Mouse (Mus musculus): ENCODE data around the gene Cyp1a2.

Gene Cyp1a2

GRCm38 (mm10) chr9:57646551-57647103 lies 36.9 kb downstream of the Cyp1a2 start:
- peak; percentile 66 for DNase-seq (ENCODE audit: low read depth)

GRCm38 (mm10) chr9:57644944-57645893 lies 38.3 kb downstream of the Cyp1a2 start:
- DNase-seq (ENCODE audit: low read depth) = peak; percentile 78

- DNase-seq (ENCODE audit: low read depth) = no peak
These were observed 39.0 kb downstream of the Cyp1a2 start for GRCm38 (mm10) chr9:57644442-57644943.

GRCm38 (mm10) chr9:57643856-57644180 lies 39.7 kb downstream of the Cyp1a2 start:
- no peak for DNase-seq (ENCODE audit: low read depth)

- DNase-seq (ENCODE audit: low read depth) = no peak
These were observed 40.2 kb downstream of the Cyp1a2 start for GRCm38 (mm10) chr9:57643169-57643855.

GRCm38 (mm10) chr9:57641775-57642550 lies 41.5 kb downstream of the Cyp1a2 start:
- DNase-seq (ENCODE audit: low read depth) = no peak

GRCm38 (mm10) chr9:57641022-57641421 lies 42.5 kb downstream of the Cyp1a2 start:
- no peak for DNase-seq (ENCODE audit: low read depth)

- DNase-seq (ENCODE audit: low read depth) = peak; percentile 85
These were observed 43.1 kb downstream of the Cyp1a2 start for GRCm38 (mm10) chr9:57640384-57640783.

GRCm38 (mm10) chr9:57639661-57640328 lies 43.7 kb downstream of the Cyp1a2 start:
- no peak for DNase-seq (ENCODE audit: low read depth)

- no peak for DNase-seq (ENCODE audit: low read depth)
These were observed 44.6 kb downstream of the Cyp1a2 start for GRCm38 (mm10) chr9:57638651-57639459.

- no peak for DNase-seq (ENCODE audit: low read depth)
These were observed 45.7 kb downstream of the Cyp1a2 start for GRCm38 (mm10) chr9:57637741-57638322.

- DNase-seq (ENCODE audit: low read depth) = no peak
These were observed 46.2 kb downstream of the Cyp1a2 start for GRCm38 (mm10) chr9:57637272-57637671.

- DNase-seq (ENCODE audit: low read depth) = no peak
These were observed 50.0 kb downstream of the Cyp1a2 start for GRCm38 (mm10) chr9:57633481-57634024.

- DNase-seq (ENCODE audit: low read depth) = no peak
These were observed 54.2 kb downstream of the Cyp1a2 start for GRCm38 (mm10) chr9:57629118-57629874.

GRCm38 (mm10) chr9:57628717-57629116 lies 54.8 kb downstream of the Cyp1a2 start:
- DNase-seq (ENCODE audit: low read depth) = no peak

- no peak for DNase-seq (ENCODE audit: low read depth)
These were observed 55.6 kb downstream of the Cyp1a2 start for GRCm38 (mm10) chr9:57627892-57628291.

GRCm38 (mm10) chr9:57627191-57627590 lies 56.3 kb downstream of the Cyp1a2 start:
- no peak for DNase-seq (ENCODE audit: low read depth)
